Mouse (Mus musculus) kidney, adult 18-20 months (tissue): ENCODE measurements at regions not wholly inside any gene's neighbourhood (a gene's known extent, or its start where the extent isn't known, plus 50 kb on each side); places are given as distances from the start of the nearest gene placed in this dataset.

Experiments used
- DNase-seq: peaks from one replicate; pipeline ENCODE4 v3.0.0; 2021

DNA sequence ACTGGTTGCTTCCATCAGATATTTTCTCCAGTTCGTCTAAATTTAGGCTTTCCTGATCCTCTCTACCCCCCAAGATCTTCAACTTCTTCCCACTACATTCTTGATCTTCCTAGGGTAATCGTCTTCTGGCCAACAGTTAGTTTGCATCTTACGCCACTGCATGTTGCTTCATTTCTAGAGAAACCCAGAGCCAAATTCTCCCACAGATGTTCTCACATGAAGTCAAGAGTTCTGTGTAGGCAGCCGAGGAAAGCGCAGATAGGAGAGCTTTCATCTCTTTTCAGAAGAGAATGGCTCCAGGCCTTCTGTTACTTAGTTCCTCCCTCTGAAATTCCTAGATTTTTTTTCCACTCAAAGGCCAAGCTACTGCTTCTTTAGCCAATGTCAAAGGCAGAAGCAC is 179.9 kb downstream of the Fgf10 start:
- no peak for DNase-seq

DNA sequence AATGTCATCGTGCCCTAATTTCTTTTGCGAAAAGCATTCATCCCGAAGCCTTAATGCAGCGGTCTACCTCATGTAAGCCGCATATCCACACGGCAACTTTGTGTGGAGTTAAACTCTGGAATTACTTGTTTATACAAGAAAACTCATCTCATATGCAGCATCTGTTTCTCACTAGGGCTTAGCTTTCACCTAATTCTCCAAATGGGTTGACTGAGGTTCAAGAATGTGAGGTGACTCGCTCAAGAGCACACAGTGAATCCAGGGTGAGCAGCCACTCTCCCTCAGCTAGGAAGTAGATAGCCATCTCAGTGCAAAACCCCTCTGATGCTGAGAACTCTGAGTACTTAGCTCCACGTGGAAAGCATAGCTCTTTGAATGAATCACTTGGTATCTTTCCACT is 181.1 kb downstream of the Fgf10 start:
- DNase-seq: no peak

DNA sequence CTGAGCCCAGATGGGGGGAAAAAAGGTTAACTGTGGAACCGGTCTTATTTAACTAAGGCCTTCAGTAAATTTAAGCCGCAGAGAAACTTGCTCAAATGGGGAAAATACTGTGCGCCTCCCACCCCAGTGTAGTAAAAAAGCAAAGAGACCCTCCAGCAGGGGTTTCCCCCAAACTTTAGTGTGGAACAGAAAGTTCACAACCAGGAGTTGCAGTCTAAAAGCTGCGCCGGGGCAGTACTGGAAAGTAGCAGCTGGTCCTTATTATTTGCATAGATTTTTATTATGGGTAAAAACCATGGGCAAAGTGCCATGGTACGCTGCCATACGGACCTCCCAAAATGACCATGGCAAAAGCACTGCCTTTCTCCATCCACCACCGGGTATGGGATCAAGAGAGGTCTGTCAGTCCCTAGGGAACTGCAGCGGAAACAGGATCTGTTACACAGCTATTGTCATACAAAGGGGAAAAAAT is 216.8 kb downstream of the Fgf10 start:
- no peak for DNase-seq

DNA sequence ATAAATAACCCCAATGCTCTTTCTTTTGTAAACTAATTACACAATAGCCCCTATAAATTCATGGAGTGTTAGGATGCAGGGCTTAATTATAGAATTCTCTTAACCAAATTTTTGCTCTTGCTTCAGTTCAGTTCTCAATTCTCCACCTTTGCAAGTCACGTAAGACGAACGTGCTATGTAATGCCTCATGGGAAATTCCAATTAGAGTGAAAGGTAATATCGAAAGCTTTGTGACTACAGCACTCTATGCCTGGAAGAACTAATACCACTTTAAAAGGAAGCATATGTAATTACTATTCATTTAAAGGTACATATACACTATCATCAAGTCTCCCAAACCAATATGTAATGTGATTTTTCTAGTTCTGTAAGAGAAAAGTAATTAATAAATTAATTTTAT is 225.5 kb downstream of the Fgf10 start:
- no peak for DNase-seq

DNA sequence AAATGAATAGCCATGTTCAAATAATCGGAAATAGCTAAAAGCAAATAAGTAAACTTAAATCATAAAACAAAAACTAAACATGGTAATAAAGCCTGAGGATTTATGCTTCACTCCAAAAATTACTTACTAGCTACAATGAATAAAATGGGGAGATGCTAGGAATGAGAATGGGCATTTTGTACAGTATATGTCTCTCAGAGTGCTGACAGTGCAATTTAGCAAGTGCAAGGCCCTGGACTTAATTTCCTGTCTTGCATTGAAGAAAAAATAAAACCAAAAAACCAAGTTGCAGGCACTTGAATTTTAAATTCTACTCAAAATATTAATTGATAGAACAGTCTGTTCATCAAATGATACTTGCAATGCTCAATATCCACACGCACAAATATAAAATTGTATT is 232.4 kb downstream of the Fgf10 start:
- DNase-seq: no peak

DNA sequence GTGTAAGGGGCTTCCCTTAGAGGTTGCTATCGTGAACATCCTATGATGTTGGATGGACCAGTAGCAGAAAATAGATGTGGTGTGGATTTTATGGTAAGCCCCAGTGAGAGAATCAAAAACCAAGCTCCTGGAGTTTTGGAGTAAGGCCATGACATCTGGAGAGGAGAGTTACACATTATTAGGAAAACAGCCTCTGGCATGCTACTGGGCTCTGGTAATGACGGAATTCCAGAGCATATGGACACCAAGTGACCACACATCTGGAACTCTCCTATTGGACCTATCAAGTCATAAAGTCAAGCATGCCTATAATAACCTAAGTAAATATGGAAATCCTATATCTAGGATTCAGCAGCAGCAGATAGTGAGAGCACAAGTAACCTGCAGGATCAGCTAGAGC is 240.8 kb downstream of the Fgf10 start:
- no peak for DNase-seq

DNA sequence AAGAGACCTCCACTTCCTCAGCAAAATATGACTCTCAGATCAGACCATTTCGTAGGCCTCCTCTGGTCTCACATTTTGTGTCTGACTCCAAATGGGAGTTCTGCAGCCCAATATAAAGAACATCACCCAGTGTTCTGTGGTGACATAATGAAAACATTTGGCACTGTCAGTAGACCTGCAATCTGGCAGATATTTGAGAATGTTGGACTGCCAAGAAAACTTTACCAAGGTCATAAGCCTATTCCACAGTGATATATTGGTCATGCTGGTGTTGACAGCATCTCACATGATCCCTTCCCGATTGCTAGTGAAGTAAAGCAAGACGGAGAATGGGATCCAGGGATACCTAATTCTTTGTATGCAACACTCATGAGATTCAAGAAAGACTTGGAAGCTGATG is 271.2 kb downstream of the Fgf10 start:
- no peak for DNase-seq

DNA sequence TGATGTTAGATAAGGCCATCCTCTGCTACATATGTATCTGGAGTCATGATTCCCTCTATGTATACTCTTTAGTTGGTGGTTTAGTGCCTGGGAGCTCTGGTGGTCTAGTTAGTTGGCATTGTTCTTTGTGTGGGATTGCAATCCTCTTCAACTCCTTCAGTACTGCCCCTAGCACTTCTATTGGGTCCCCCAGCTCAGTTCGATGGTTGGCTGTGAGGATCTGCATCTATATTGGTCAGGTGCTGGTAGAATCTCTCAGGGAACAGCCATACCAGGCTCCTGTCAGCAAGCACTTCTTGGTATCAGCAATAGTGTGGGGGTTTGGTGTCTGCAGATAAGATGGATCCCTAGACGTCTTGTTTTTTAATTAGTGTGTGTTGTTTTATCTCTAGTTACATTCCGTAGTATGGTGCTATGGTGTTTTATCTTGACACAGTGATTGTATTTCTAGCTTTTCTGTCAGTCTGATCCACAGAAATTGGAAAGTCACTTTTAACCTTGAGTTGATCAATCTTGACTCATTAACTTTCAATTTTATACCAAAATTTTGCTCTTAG is 296.6 kb downstream of the Fgf10 start:
- no peak for DNase-seq

DNA sequence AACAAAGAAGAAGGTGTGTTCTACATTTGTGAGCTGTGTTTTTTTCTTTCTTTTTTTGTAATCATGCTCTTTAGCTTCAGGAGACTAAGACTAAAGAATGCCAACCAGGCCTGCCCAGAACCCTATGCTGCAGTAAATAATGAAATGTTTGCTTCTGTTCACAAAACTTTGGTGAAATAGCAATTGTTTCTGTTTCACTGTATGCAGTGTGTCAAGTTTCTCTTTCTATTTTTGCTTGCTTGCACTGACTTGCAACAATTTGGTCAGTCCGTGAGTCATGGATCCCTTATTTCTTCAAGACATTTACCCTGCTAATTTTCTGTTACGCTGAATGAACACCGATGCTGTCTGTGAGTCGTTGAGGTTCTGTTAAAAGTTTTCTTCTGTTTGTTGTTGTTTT is 298.1 kb downstream of the Fgf10 start:
- no peak for DNase-seq

DNA sequence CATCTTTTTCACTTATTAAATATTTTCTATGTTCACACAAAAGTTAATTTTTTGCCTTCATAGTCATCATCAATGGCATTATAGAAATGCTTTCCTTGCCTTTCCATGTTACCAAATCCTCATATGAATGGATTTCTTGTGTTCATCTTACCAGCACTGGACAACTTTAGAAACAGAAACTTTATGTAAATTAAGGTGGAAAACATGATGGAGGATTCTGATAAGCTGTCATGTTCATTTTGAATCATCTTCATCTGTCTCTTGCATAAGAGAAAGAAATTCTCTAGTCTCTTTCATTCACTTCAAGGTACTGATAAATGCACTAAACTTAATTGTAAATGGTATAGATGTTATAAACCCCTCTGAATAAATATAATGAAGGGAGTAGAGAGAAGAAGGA is 305.4 kb downstream of the Fgf10 start:
- DNase-seq: no peak

DNA sequence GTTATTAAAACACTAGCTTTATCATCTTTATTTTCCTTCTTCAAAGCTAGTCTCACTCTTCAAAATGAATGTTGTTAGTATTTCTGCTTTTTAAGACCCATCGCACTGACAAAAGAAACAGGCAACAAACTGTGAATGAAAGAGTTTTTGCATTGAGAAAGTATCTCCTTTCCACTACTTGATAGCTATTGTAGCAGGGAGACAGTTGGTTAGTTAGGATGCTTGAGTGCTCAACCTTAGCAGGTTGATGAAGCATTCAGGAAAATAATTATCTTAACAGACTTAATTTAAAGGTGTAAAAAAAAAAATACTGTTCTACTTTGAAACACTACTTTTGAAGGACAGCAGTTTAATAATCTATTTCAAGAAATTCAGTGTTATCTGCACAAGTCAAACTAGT is 305.9 kb downstream of the Fgf10 start:
- DNase-seq: no peak

DNA sequence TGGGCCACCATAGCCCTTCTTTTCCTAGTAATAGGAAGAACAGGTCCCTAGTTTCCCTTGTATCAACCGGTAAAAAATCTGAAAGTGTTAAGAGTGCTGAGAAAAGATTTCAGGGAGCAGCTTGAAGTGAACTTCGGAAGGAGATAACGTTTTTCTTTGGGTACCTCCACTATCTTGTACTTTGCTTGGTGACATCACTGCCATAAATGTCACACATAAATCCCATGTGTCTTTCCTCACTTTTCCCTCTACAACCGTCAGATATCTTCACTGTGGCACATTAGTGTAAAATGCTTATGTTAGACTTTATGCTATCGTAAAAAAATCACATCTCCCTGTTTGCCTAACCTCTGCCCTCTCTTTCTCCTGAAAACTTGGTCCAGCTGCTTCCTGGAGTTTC is 309.9 kb downstream of the Fgf10 start:
- DNase-seq: no peak

DNA sequence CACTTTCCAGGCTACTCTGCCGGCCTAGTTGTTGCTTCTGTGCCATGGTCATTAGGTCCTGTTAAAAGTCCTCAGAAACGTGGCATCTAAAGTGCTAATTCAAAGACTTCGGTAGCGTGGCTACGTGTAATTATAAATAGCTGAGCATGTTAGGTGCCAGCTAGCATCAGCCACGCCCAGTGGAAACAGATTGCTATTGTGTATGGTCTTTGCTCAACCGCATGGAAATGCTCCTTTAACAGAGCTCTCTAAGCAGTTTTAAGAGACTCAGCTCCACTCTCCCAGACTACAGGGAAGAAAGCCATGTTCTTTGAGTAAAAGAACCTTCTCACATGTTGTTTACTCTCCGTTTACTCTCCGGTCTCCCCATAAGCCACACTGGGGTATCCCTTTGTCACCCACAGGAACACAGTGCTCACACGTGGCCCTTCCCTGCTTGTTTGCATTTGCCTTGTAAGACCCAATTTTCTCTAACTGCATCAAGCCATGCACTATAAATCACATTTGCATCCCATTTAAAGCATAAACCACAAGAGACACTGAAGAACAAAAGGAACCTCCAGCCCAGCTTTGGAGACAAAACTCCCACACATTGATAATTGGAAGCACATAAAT is 311.7 kb downstream of the Fgf10 start:
- no peak for DNase-seq

DNA sequence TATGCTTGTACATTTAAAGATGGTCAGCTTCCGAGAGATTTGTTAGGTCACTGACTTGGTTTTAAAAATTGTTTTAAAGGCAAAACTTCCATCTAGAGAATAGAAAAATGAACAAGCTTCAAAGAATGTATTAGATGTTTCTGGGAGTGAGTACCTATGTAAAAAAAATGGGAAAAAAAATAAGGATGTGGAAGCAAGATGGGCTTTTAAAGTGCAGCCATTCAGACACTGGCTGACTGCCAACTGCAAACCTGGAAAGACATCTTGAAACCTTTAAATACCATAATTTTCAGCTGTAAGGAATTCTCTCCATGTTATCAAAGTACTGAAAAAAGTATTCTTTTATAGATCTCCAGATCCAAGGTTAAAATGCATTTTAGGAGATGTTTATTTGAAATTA is 315.7 kb downstream of the Fgf10 start:
- DNase-seq: no peak

DNA sequence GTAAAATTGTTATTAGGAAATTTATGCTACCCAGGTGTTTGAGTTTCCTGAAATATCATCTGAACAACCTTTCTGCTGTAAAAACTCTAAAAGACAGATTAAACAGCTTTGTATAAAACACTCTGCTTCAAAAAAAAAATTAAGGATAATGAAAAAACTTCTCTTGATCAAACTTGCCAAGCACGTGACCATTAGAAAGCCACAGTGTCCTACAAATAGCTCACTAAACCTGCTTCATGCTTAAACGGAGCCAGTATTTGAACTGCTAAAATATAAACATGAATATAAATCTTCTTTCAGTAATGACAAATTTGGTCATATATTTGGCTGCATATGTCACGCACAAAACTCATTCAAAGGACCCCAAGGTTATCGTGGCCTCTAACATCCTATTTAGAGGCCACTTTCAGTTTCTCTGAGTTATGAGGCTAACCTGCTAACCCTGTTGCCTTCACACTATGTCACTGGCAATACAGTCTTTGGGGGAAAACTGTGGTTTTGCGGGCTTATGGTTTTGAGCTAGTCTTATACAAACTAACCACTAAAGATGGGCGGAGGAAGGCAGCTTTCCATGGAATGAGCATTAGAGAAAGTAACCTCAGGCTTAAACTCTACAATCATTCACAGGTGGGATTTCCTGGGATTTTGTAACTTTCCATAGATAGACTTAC is 355.8 kb downstream of the Fgf10 start:
- no peak for DNase-seq

DNA sequence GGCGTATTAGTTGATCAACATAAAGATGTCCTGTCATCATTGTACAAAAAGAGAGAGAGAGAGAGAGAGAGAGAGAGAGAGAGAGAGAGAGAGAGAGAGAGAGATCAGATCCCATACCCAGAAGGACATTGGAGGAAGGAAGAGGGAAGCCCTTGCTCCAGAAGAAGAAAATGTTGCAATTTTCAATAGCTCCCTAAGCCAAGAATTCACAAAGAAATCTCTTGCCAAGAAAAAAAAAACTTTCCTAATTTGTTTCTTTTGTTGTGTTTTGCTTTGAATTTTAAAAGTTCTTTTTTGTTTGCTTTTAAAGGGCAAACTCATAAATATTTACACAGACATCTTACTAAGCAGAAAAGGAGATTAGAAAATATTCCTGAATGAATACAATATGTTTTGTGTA is 370.0 kb downstream of the Fgf10 start:
- no peak for DNase-seq

DNA sequence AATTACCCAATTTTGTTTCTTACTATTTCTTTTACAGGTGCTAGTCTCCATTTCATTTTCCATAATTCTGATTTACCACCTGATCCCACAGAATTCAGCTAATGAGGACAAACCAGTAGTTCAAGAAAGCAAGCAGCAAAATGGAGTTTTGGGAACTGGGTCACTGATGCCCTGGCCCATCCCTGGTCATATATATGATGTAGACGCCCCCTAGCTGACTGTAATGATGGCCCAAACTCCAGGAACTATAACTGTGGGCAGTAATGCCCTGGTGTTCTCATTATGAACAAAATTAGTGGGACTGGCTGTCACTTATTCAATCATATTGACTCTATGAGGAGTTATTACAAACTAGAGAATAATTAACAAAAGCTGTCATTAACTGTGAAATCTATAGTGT is 375.5 kb downstream of the Fgf10 start:
- DNase-seq: no peak

DNA sequence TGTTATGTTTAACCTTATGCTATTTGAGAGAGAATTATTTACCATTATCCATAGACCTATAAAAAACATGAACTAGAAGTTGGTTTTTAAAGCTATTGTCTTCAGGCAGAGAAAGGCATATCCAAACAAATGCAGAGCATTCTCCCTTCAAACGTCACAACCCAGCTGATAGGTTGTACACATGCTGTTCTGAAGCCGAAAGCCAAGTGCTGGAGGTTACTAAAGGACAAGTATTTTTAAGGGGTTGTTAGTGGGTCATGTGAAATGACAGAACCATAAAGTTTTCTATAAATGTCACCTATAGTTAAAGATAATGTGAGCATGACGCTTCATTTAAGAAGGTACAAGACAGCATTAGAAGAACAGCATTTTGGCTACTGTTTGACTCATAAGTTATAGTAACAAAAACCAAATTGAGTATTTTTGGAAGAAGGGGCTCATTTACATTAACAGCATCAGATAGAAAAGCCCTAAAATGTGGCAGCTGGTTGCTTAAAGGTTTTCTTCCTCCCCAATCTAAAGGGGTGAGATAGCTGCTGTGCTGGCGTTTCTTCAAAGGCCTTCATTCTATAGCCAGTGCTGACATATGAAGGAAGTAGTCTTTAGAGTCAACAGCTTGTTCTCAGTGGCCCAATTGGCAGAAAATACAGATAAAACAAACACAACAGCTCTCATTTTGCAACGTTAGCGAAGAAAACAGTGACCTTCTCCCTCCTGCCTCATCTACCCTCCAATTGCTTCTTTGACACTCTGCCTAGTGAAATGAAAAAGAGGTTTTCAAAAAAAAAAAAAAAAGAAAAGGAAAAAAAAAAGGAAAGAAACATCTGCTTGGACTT is 359.4 kb upstream of the Paip1 start:
- DNase-seq: no peak

DNA sequence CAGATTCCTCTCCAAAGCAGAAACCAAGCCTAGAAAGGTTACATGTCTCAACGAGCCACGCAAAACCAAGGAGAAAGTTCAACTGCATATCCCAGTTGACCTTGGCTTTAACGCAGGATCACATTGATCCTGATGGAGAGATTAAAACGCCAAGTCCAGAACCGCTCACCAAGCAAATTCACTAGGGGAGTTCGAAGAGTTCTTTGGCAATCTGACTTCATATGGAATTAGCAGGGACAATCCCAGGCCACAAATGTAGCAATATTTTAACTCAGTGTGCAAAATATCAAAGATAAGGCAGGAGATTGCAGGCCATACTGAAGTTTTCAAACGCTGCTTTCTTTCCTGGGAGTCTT is 358.8 kb upstream of the Paip1 start:
- DNase-seq: no peak

DNA sequence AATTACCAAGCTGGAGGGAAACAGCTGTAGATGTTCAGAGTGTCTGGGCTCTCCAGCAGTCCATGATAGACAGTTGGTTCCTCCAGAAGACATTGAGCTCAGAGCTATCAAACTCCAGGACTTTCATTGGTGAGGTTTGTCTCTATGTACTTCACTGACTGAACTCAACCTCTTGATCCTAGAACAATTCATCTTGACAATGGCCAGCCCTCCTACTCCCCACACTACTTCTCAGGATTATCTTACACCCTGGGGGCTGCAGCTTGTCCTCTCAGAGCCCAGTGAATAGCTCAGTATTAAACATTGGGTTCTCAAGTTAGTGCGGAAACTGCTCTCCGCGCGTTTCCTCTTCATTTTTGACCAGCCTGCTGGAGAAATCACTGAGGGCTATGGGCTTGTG is 349.2 kb upstream of the Paip1 start:
- DNase-seq: no peak

DNA sequence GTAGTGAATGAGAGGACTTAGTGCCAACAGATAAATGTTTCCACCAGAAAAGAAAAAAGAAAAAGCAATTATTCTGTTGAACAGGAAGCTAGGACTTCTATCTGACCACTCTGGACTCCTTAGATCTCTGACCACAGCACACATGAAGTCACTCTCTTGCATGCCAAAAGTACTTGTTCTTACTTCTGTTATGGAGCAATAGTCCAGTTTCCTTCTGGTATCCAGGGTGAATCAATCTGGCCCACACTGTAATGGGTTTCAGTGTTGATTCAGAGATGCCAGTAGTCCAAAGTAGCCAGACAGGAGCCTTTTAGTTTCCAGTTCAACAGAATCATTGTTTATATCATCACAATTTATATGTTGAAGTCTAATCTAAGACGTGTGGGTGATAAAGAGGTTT is 346.7 kb upstream of the Paip1 start:
- DNase-seq: no peak

DNA sequence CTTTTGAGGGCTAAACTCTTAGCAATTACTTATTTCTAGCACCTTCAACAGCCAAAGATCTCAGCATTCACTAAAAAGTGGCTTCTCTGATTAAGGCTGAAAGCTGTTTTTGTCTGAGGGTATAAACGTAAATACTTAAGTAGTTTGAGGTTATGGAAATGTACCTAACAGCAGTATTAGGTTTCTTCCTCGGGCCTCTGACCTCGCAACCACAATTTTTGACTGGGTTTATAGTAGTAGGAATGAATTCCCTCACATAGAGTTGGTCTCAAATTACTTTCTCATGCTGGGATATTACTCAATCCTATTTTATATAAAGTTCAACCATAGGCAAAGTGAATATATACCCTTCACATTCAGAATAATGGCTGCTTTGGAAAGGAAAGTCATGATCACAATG is 310.5 kb upstream of the Paip1 start:
- DNase-seq: no peak

DNA sequence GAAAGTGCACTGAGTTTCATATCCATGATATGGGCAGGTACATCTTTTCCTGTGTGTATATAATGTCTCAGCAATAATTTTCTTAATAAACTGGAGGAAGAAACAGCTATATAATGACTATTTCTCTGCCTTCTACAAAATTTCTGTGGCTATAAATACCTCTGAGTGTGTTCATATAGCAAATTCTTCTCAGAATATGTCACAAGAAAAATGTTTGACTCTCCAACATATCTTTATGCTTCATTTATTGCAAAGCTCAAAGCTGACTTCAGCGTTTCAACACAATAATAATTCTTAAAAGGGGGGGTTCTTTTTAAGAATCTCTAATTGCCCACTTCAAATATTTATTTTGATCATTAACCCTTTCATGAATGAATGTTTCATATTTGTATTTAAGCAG is 310.0 kb upstream of the Paip1 start:
- no peak for DNase-seq

DNA sequence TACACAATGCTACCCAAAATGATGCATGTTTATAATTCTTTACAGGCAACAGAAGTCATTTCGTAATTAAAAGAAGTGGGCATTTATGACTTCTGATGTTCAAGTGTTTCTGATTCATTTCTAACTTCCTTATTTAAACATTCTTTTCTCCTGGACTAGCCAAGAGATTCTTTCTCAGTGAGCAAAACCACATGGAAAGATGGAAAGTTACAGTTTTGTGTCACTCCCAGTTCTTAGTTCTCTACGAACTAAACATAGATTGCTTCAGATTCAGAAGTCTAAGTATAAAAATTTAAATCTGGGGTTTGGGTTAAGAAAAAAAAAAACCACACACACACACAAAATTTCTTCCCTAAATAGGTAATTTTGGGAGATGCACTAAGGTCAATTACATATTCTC is 288.0 kb upstream of the Paip1 start:
- DNase-seq: no peak
